Mouse (Mus musculus) lung, postnatal 0 days (tissue): Measurements from ENCODE around the gene Gm20388. TPM values are rescaled to one million over a fixed set of nuclear protein-coding genes. Genes with fewer than 3 reads are reported as not detected.
A peak's percentile ranks its signal among the peaks of the same experiment; 100 is the strongest.

Source experiments
- ATAC-seq: fragments of 200-750 bp; cut with Nextera tagmentation; 2 replicates; pipeline ENCODE4 v1.8.0; 2017; ENCODE audit warnings: moderate library complexity
- DNase-seq: peaks from one replicate; pipeline ENCODE4 v3.0.0-alpha.2; 2016; ENCODE audit warnings: low spot score
- H3K27ac ChIP-seq: fragments of 300-500 bp; sonication (generic); 2 replicates; pipeline ENCODE4 v1.5.1; 2014; ENCODE audit warnings: antibody characterized with exemption, mild to moderate bottlenecking, low read length, mixed read lengths
- H3K27me3 ChIP-seq: fragments of 300-500 bp; sonication (generic); replicated peaks from 2 replicates; pipeline ENCODE4 v1.6.1; 2014; ENCODE audit warnings: low read length, mixed read lengths; ENCODE audit not compliant: insufficient read depth
- H3K36me3 ChIP-seq: fragments of 300-500 bp; sonication (generic); 2 replicates; pipeline ENCODE4 v1.6.1; 2014; ENCODE audit warnings: low read length, mixed read lengths; ENCODE audit not compliant: insufficient read depth
- H3K4me1 ChIP-seq: fragments of 300-500 bp; sonication (generic); 2 replicates; pipeline ENCODE4 v1.6.1; 2014; ENCODE audit warnings: antibody characterized with exemption, low read depth, low read length, mixed read lengths; ENCODE audit not compliant: insufficient read depth
- H3K4me2 ChIP-seq: fragments of 300-500 bp; sonication (generic); replicated peaks from 2 replicates; pipeline ENCODE4 v1.6.1; 2014; ENCODE audit warnings: low read depth, mild to moderate bottlenecking, low read length, moderate library complexity, mixed read lengths
- H3K4me3 ChIP-seq: fragments of 300-500 bp; sonication (generic); 2 replicates; pipeline ENCODE4 v1.5.1; 2014; ENCODE audit warnings: low read depth, low read length
- H3K9ac ChIP-seq: fragments of 300-500 bp; sonication (generic); replicated peaks from 2 replicates; pipeline ENCODE4 v1.6.1; 2014; ENCODE audit warnings: low read depth, mild to moderate bottlenecking
- H3K9me3 ChIP-seq: fragments of 300-500 bp; sonication (generic); 2 replicates; pipeline ENCODE4 v1.6.1; 2016; ENCODE audit warnings: low read length, mixed read lengths
- CTCF ChIP-seq: IDR thresholded peaks from 2 replicates; pipeline ENCODE4 v1.5.1; 2016; ENCODE audit warnings: antibody characterized with exemption, mild to moderate bottlenecking
- EP300 ChIP-seq: IDR thresholded peaks from 2 replicates; pipeline ENCODE4 v1.6.1; 2016; ENCODE audit warnings: antibody characterized with exemption, mild to moderate bottlenecking, control low read depth
- WGBS: fragments of 180-500 bp; shearing (Covaris S2); extraction: QIAGEN DNeasy Blood & Tissue Kit; methylation state at CpG from one replicate; pipeline ENCODE4 v1.1.7; 2014; 5-methylcytosine and 5-hydroxymethylcytosine counted together
- polyA plus RNA-seq: library from polyadenylated mRNA; unstranded; fragments of >200 nt; fragmentation: Nextera tagmentation; extraction: Ambion mirVana; gene quantifications from 2 replicates; pipeline ENCODE4 v1.2.1, GENCODE M21; 2015

Gm20388 gene
- polyA plus RNA-seq, 1 experiment from 2014 or later = not detected

- TF ChIP-seq EP300 (no peak), CTCF (0 out of 2 replicates have a peak, but pooled peaks have one; percentile 12)
- no peaks in the 10 kb centered on the region for H3K9me3 ChIP-seq
- WGBS = 87% methylated on average over 12 of the region's 12 CpGs
- no peak for ATAC-seq
- no peak overlapping the region for H3K27ac ChIP-seq
- peaks cover 74% of the 10 kb centered on the region; the same call in 1 of the 2 replicates for H3K36me3 ChIP-seq
- no peak overlapping the region for H3K9ac ChIP-seq
- no peak overlapping the region for H3K4me2 ChIP-seq
- no peaks in the 10 kb centered on the region for H3K4me1 ChIP-seq
- no peak overlapping the region for H3K4me3 ChIP-seq
- no peaks in the 10 kb centered on the region for H3K27me3 ChIP-seq
- DNase-seq = no peak
Observed at GRCm38 (mm10) chr8:122891440-122891839, 2980.8 kb downstream of the Gm20388 start.

GRCm38 (mm10) chr8:122893451-122893850 is 2982.8 kb downstream of the Gm20388 start:
- Histone ChIP-seq H3K4me2 (no peak overlapping the region), H3K27ac (no peak overlapping the region), H3K27me3 (no peaks in the 10 kb centered on the region), H3K4me3 (no peak overlapping the region), H3K9me3 (no peaks in the 10 kb centered on the region), H3K36me3 (peaks cover 74% of the 10 kb centered on the region; the same call in 1 of the 2 replicates), H3K9ac (no peak overlapping the region), H3K4me1 (no peaks in the 10 kb centered on the region)
- ATAC-seq = no peak
- 78% methylated on average over 12 of the region's 12 CpGs for WGBS
- no peak for TF ChIP-seq CTCF
- no peak for TF ChIP-seq EP300
- no peak for DNase-seq

GRCm38 (mm10) chr8:122896317-122896716 is 2985.7 kb downstream of the Gm20388 start:
- Histone ChIP-seq H3K9ac (no peak overlapping the region), H3K4me3 (no peak overlapping the region), H3K4me1 (no peaks in the 10 kb centered on the region), H3K27me3 (no peaks in the 10 kb centered on the region), H3K36me3 (peaks cover 62% of the 10 kb centered on the region; the same call in 1 of the 2 replicates), H3K4me2 (no peak overlapping the region), H3K27ac (no peak overlapping the region), H3K9me3 (no peaks in the 10 kb centered on the region)
- ATAC-seq (no peak), DNase-seq (no peak)
- 89% methylated on average over 11 of the region's 11 CpGs for WGBS
- TF ChIP-seq CTCF (no peak), EP300 (no peak)

- DNase-seq (no peak), ATAC-seq (no peak)
- H3K27me3 ChIP-seq = no peaks in the 10 kb centered on the region
- no peaks in the 10 kb centered on the region for H3K9me3 ChIP-seq
- H3K4me1 ChIP-seq = no peaks in the 10 kb centered on the region
- no peak overlapping the region for H3K4me2 ChIP-seq
- no peak for TF ChIP-seq EP300
- H3K9ac ChIP-seq = no peak overlapping the region
- no peak overlapping the region for H3K27ac ChIP-seq
- 91% methylated on average over 8 of the region's 8 CpGs for WGBS
- peaks cover 55% of the 10 kb centered on the region; the same call in 1 of the 2 replicates for H3K36me3 ChIP-seq
- H3K4me3 ChIP-seq = no peak overlapping the region
Observed at GRCm38 (mm10) chr8:122897200-122897599, 2986.6 kb downstream of the Gm20388 start.

GRCm38 (mm10) chr8:122898018-122898417 is 2987.4 kb downstream of the Gm20388 start:
- H3K4me1 ChIP-seq = no peaks in the 10 kb centered on the region
- H3K4me2 ChIP-seq = no peak overlapping the region
- ATAC-seq (no peak), DNase-seq (no peak)
- H3K36me3 ChIP-seq = peaks cover 52% of the 10 kb centered on the region; the same call in 1 of the 2 replicates
- TF ChIP-seq CTCF = no peak
- H3K4me3 ChIP-seq = no peak overlapping the region
- 71% methylated on average over 4 of the region's 4 CpGs for WGBS
- no peaks in the 10 kb centered on the region for H3K27me3 ChIP-seq
- no peaks in the 10 kb centered on the region for H3K9me3 ChIP-seq
- no peak overlapping the region for H3K27ac ChIP-seq
- no peak overlapping the region for H3K9ac ChIP-seq

GRCm38 (mm10) chr8:122898473-122898872 is 2987.8 kb downstream of the Gm20388 start:
- H3K9ac ChIP-seq = no peak overlapping the region
- H3K4me1 ChIP-seq = no peaks in the 10 kb centered on the region
- no peak overlapping the region for H3K4me3 ChIP-seq
- no peak overlapping the region for H3K27ac ChIP-seq
- H3K9me3 ChIP-seq = no peaks in the 10 kb centered on the region
- ATAC-seq (peak; percentile 28; the same call in 1 of the 2 replicates), DNase-seq (peak; percentile 28)
- TF ChIP-seq CTCF = no peak
- no peak for TF ChIP-seq EP300
- 86% methylated on average over 12 of the region's 12 CpGs for WGBS
- H3K36me3 ChIP-seq = peaks cover 48% of the 10 kb centered on the region; the same call in 1 of the 2 replicates
- H3K4me2 ChIP-seq = no peak overlapping the region
- no peaks in the 10 kb centered on the region for H3K27me3 ChIP-seq

GRCm38 (mm10) chr8:122899085-122899484 is 2988.4 kb downstream of the Gm20388 start:
- DNase-seq (no peak), ATAC-seq (no peak)
- Histone ChIP-seq H3K27ac (no peak overlapping the region), H3K4me3 (no peak overlapping the region), H3K9ac (no peak overlapping the region), H3K4me2 (no peak overlapping the region), H3K36me3 (peaks cover 46% of the 10 kb centered on the region; the same call in 1 of the 2 replicates), H3K9me3 (no peaks in the 10 kb centered on the region), H3K27me3 (no peaks in the 10 kb centered on the region), H3K4me1 (no peaks in the 10 kb centered on the region)
- TF ChIP-seq CTCF = peak; percentile 23; the same call in 1 of the 2 replicates
- TF ChIP-seq EP300 = no peak
- 58% methylated on average over 5 of the region's 5 CpGs for WGBS
